Mouse (Mus musculus): ENCODE data around the gene Lgals8.
"Not testable (repeated sequence)": the region's sequence is repeated elsewhere in the genome, so short reads cannot be mapped to it uniquely, and the experiment has no call there.

Gene Lgals8

GRCm38 (mm10) chr13:12464844-12465243, at the start of gene Lgals8:
TSS of gene Lgals8 (minus strand) at chr13:12464944.
- DNase-seq (ENCODE audit: inconsistent ontology term): no peak

GRCm38 (mm10) chr13:12511189-12511965, 46.6 kb upstream of the Lgals8 start:
- no peak for DNase-seq (ENCODE audit: inconsistent ontology term)

- no peak for DNase-seq (ENCODE audit: inconsistent ontology term)
Observed at GRCm38 (mm10) chr13:12510032-12510431, 45.3 kb upstream of the Lgals8 start.

- no peak for DNase-seq (ENCODE audit: inconsistent ontology term)
Observed at GRCm38 (mm10) chr13:12507426-12507825, 42.7 kb upstream of the Lgals8 start.

- no peak for DNase-seq (ENCODE audit: inconsistent ontology term)
Observed at GRCm38 (mm10) chr13:12505359-12505758, 40.6 kb upstream of the Lgals8 start.

DNA sequence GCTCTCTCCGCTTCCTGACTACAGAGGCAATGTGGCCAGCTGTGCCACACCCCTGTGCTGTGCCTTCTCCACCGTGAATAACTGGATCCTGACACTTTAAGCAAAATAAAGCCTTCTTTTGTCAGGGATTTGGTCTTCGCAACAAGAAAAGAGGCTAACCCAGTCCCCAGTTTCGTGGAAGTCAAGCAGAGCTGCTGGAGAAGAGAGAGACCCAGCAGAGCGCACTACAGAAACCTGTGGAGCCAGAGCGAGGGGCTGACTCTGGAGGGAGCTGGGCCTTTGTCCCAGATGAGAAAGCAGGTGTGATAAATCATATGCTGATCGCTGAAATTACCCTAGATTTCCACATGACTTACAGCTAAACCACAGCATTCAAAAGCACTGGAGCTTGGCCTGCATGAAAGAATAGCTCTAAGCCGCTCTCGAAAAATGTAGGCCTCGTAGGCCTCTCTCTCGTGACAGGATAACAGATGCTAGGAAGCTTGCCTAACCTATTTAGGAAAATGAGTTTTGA, 38.6 kb upstream of the Lgals8 start:
- DNase-seq (ENCODE audit: inconsistent ontology term): peak; percentile 83

GRCm38 (mm10) chr13:12502665-12503237, 38.0 kb upstream of the Lgals8 start:
- DNase-seq (ENCODE audit: inconsistent ontology term): no peak

DNA sequence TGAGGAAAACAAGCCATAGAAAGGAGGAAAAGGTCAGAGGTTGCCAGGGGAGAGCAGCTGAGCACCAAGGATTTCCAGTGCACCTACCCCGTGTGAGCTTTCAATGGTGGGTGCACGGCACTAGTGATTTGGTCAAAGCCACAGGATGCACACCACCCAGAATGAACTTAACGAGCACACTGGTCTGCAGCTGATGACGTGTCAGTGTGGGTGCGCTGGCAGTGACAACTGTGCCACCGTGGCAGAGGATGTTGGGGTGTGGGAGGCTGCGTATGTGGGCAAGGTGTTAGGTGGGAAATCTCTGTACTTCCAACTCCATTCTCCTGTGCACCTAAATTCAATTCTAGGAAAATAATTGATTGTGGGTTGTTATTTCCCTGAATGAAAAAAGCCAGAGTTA, 34.4 kb upstream of the Lgals8 start:
- DNase-seq (ENCODE audit: inconsistent ontology term): no peak

DNA sequence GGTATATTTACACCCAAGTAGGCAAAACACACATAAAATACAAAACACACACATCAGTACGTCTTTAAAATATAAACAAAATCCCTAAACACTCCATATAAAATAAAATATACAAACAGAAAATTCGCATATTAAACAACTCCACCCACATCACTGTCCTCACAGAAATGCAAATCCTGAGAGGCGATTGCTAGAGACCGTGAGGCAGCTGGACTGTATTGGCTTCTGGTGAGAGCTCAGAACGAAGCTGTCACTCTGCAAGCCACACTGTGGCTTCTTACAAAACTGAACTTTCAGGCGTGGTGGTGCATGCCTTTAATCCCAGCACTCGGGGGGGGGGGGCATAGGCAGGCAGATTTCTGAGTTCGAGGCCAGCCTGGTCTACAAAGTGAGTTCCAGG, 33.1 kb upstream of the Lgals8 start:
- DNase-seq (ENCODE audit: inconsistent ontology term): no peak

DNA sequence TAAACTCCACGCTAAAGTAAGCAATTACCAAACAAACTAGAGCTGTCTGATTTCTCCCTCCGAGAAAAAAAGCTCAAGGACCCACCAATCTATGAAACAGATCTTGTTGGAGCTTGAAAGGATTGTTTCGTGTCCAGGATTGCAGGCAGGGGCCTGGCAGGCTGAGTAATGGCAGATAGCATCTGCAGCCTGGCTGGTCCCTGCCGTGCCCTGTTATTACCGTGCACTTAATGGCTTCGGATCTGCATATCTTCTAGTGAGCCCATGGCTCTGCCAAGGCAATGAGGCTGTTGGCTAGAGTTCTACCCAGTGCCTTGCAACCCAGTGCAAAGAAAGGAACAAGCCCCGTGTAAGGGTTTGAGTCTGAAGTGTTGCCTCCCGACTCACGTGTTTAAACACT, 30.0 kb upstream of the Lgals8 start:
- DNase-seq (ENCODE audit: inconsistent ontology term): no peak

DNA sequence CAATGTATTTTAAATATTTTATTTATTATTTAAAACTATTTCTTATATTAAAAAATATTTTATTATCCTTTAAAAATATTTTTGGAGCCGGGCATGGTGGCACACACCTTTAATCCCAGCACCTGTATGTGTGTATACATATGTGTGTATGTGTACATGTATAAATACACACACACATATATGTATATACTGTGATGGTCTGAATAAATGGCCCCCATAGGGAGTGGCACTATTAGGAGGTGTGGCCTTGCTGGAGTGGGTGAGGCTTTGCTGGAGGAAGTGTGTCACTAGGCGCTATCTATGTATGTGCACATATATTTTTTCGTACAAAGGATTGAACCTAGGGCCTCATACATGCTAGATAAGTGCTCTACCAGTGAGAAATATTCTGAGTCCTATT, 27.8 kb upstream of the Lgals8 start:
- DNase-seq (ENCODE audit: inconsistent ontology term): no peak

- no peak for DNase-seq (ENCODE audit: inconsistent ontology term)
Observed at GRCm38 (mm10) chr13:12485640-12486039, 20.9 kb upstream of the Lgals8 start.

GRCm38 (mm10) chr13:12485197-12485596, 20.5 kb upstream of the Lgals8 start:
- DNase-seq (ENCODE audit: inconsistent ontology term): peak; percentile 30

DNA sequence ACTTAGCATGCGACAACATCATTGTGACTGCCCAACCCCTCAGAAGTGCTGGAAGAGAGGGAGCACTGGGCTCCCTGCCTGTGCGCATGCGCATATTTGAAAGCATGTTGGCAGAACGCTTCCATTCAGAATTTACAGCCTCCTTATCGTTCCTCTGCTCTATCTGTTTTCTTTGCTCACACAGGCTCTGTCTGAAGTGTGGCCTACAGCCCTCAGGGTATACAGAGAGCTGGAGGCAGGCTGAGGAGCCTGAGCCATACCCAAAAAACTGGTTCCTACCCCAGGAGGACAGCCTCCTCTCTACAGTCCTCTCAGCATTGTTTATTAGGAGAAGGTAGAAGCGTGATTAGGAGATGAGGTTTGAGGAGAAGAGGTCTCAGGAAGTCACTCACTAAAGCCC, 15.1 kb upstream of the Lgals8 start:
- no peak for DNase-seq (ENCODE audit: inconsistent ontology term)

DNA sequence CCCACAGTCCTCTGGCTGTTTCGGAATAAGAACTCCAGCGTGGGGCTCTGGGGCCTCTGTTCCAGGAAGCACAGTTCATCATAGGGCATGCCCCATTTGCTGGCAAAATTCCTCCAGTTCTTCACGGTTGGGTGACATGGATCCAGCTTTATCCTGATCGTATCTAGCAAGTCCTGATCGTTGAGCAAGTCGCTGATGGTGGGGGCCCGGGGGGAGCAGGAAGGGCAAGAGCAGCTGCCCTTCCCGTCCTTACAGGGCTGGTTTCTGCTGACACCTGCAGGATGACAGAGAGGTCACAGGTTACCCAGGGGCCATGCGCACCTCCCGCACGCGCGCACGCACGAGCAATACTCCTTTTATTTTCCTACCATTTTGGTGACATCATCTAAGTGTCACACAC, 13.6 kb upstream of the Lgals8 start:
- DNase-seq (ENCODE audit: inconsistent ontology term): no peak

DNA sequence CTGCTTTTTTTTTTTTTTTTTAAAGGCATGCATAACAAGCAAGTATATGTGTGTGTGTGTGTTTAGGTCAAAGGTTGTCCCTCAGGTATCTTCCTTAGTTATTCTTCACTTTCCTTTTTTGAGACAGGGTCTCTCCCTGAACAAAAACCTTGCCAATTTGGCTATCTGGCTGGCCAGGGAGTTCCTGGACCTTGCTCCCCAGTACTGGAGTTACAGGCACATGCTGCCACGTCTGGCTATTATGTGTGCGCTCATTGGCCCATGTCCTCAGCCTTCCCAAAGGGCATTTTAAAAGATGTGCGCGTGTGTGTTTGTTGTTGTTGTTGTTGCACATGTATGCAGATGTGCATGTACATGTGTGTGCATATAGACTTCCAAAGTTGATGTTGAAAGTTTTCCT, 12.1 kb upstream of the Lgals8 start:
- no peak for DNase-seq (ENCODE audit: inconsistent ontology term)

GRCm38 (mm10) chr13:12475239-12475638, 10.5 kb upstream of the Lgals8 start:
- no peak for DNase-seq (ENCODE audit: inconsistent ontology term)

DNA sequence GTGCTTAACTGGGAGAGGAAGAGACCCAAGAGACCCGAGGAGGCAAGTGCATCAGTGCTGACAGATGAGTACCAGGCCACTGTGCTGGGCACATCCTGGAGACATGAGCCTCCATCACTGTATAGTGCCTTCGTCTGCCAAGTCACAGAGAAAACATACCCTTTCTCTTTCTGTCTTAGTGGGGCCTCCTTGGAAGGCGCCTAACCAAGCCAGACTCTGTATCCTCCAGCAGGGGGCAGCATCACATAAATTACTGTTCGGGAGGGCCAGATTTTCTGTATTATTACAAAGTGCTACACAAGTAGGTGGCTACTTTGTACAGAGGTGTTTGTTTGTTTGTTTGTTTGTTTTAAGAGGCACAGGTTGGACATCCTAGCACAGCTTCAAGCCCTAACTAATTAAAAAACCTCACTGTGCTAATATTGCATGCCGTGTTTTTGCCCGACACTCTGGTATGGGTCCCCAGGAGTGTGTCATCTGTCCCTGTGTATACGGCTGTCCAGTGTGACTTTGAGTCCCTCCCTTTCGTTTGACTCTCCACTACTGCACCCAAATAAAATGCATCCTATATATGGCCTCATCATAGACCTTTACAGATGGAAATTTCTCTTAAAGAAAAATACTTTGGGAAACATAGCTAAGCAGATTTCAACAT, 9.1 kb upstream of the Lgals8 start:
- peak; percentile 26 for DNase-seq (ENCODE audit: inconsistent ontology term)

GRCm38 (mm10) chr13:12468488-12468887, 3.7 kb upstream of the Lgals8 start:
- no peak for DNase-seq (ENCODE audit: inconsistent ontology term)

- DNase-seq (ENCODE audit: inconsistent ontology term): not testable (repeated sequence)
Observed at GRCm38 (mm10) chr13:12464159-12464558, 585 bp downstream of the Lgals8 start.

- no peak for DNase-seq (ENCODE audit: inconsistent ontology term)
Observed at GRCm38 (mm10) chr13:12462623-12463022, 2.1 kb downstream of the Lgals8 start.

- DNase-seq (ENCODE audit: inconsistent ontology term): peak; percentile 77
Observed at GRCm38 (mm10) chr13:12461730-12462119, 3.0 kb downstream of the Lgals8 start.

All from Muller cell, postnatal 12 days (primary cell).